In genomic region chr17:13938652-13939051, GRCm38 (mm10) we compare ENCODE assay signal across 13 mouse cellular contexts. TPM values are rescaled to one million over a fixed set of nuclear protein-coding genes. Genes with fewer than 3 reads are reported as not detected.
DNase-seq lines count a peak whose midpoint lies in the region; ATAC-seq and TF ChIP-seq lines count a peak whose summit lies in the region.
"Had no signal": no experiment of that assay in that cellular context is flagged by ENCODE, and none has a peak within 500 bp of the region (broad histone marks: within the 10 kb centered on the region; RNA-seq: fewer than 3 reads in every experiment).

No protein-coding gene starts in this region.

- H3K36me3 ChIP-seq in kidney, embryonic 14.5 days (ENCODE audit: control insufficient read depth, insufficient read depth, low read length): no peaks in the 10 kb centered on the region

- intact Hi-C loops in gastrocnemius, adult 2 months (cut with DNase I): loop anchor here (5.0 kb wide), 1 partner anchor 86 kb away; no protein-coding TSS in a partner anchor

- no peaks in the 10 kb centered on the region for H3K4me1 ChIP-seq in kidney, embryonic 14.5 days (ENCODE audit: control insufficient read depth, insufficient read depth, low read length)

- WGBS in kidney, embryonic 14.5 days: 54% methylated on average over 3 of the region's 3 CpGs

- H3K27me3 ChIP-seq in kidney, embryonic 14.5 days (ENCODE audit: control insufficient read depth, insufficient read depth, low read length): no peaks in the 10 kb centered on the region

- peak overlapping the region; percentile 79 for H3K27ac ChIP-seq in gastrocnemius, adult 2 months
- no peak overlapping the region for H3K27ac ChIP-seq in kidney, embryonic 14.5 days (ENCODE audit: low read depth, low read length)

- H3K9me3 ChIP-seq in kidney, embryonic 14.5 days (ENCODE audit: control insufficient read depth, low read length): no peaks in the 10 kb centered on the region

- H3K9ac ChIP-seq in kidney, embryonic 14.5 days (ENCODE audit: low read depth, low read length): no peak overlapping the region

- 0 out of 2 replicates have a peak, but pooled peaks have one; percentile 20 for ATAC-seq in kidney, embryonic 14.5 days (ENCODE audit: low FRiP score, low TSS enrichment)

- TF ChIP-seq CTCF in gastrocnemius, adult 2 months (IDR thresholded peaks at IDR 0.05): no peak

- H3K4me2 ChIP-seq in kidney, embryonic 14.5 days (replicated peaks; ENCODE audit: low read depth, low read length): no peak overlapping the region

- peak; percentile 51 for DNase-seq in gastrocnemius, adult 2 months
- DNase-seq in gastrocnemius, postnatal 10 days: no peak
- peak; percentile 10 for DNase-seq in urinary bladder, adult 2 months (ENCODE audit: low spot score)
- no peak for DNase-seq in urinary bladder, adult 18-20 months (ENCODE audit: low spot score in 2 of 2)
- DNase-seq in skeletal muscle tissue, adult 2 months (ENCODE audit: low read depth, low spot score): peak; percentile 76
- DNase-seq in left cerebral cortex, adult 18-20 months (ENCODE audit: low spot score in 2 of 2): no peak
- no peak for DNase-seq in layer of hippocampus, postnatal 10 days (ENCODE audit: low spot score in 2 of 2)
- DNase-seq: layer of hippocampus, adult 9-11 months; thymus, adult 2 months had no signal

- H3K4me3 ChIP-seq in gastrocnemius, adult 2 months: no peak overlapping the region
- no peak overlapping the region for H3K4me3 ChIP-seq in kidney, embryonic 14.5 days (ENCODE audit: low read length)
- H3K4me3 ChIP-seq: myocyte had no signal

RNA-seq across cellular contexts. Expression of gene Gm7168, which starts 9.5 kb away (rescaled TPM):
- not detected for total RNA-seq in gastrocnemius, adult 2 months (2021)
- total RNA-seq in gastrocnemius, postnatal 10 days (2021): not detected
- polyA plus RNA-seq in urinary bladder, adult 2 months (2012; rRNA removed): not detected in 2 replicates
- polyA plus RNA-seq in kidney, embryonic 14.5 days (2014; fragmentation: Nextera tagmentation; extraction: Ambion mirVana): not detected in 2 replicates
- total RNA-seq in left cerebral cortex, adult 18-20 months (2021): not detected
- total RNA-seq in layer of hippocampus, postnatal 10 days (2021): not detected
- total RNA-seq: heart, postnatal 14 days had no signal
- polyA plus RNA-seq: liver, embryonic 16.5 days; myocyte; thymus, adult 2 months had no signal

Comparison
In these comparisons a context has a peak if more than half of its experiments do, and no peak if none do; other contexts are left out.
1. DNase-seq: peak in gastrocnemius, adult 2 months (single experiment), urinary bladder, adult 2 months (single experiment) and skeletal muscle tissue, adult 2 months (single experiment); none in gastrocnemius, postnatal 10 days (single experiment), urinary bladder, adult 18-20 months (0 of 2), left cerebral cortex, adult 18-20 months (0 of 2) and layer of hippocampus, postnatal 10 days (0 of 2).